Mouse (Mus musculus) small intestine, adult 10 weeks (tissue): ENCODE data around the gene Lmbr1l. TPM values are rescaled to one million over a fixed set of nuclear protein-coding genes. Genes with fewer than 3 reads are reported as not detected.

Source experiments
- polyA plus RNA-seq: library from polyadenylated mRNA; stranded (reverse); fragments of 350-450 nt; fragmentation: Illumina TruSeq; extraction: RNeasy Lipid Tissue Mini Kit (QIAGEN cat#74804); gene quantifications from one replicate; pipeline ENCODE4 v1.2.3, GENCODE M21; 2014; ENCODE audit warnings: low replicate concordance

The Lmbr1l gene
- 4.2 TPM for polyA plus RNA-seq

DNA sequence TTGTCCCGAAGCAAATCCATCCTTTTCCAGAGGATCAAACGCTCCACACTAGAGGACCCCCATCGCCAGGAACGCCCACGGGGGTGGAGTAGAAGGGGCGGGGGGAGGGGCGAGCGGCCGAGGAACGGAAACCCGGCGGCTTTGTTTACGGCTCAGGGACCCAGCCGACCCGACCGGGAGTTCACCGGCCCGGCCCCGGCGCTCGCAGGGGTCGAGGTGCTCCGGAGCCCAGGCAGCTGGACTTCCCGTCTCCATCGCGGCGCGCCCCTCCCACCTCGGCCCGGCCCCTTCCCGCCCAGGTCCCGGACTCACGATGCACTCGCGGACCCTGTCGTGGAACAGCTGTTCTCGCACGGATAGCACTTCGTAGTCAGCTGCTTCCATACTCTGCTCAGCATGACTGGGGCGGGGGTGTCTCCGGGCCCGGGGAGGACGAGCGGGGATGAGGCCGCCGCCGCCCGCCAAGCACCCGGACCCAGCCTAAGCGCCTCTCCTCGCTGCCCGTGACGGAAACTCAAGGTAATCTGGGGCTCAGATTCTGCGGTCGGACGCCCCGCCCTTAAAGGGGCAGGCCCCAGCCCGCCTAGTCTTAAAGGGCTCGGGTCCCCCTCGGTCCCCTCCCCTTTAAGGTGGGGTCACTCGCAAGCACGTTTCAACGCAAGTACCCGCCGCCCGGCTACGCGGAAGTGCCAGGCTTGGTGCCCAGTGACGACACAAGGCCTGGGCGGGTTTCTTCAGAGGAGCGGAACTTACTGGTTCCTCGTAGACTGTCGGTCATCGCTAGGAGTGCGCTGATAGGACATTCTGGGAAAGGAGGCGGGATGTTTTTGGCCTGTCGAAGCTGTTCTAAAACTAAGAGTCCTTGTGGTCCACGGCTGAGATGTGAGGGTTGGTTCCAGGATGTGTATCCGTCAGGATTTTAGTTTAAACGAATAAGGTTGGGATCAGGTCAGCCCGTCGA lies at the start of gene Lmbr1l:
TSS of gene Lmbr1l (minus strand) at position 694 of the 961 bp plus-strand sequence.

DNA sequence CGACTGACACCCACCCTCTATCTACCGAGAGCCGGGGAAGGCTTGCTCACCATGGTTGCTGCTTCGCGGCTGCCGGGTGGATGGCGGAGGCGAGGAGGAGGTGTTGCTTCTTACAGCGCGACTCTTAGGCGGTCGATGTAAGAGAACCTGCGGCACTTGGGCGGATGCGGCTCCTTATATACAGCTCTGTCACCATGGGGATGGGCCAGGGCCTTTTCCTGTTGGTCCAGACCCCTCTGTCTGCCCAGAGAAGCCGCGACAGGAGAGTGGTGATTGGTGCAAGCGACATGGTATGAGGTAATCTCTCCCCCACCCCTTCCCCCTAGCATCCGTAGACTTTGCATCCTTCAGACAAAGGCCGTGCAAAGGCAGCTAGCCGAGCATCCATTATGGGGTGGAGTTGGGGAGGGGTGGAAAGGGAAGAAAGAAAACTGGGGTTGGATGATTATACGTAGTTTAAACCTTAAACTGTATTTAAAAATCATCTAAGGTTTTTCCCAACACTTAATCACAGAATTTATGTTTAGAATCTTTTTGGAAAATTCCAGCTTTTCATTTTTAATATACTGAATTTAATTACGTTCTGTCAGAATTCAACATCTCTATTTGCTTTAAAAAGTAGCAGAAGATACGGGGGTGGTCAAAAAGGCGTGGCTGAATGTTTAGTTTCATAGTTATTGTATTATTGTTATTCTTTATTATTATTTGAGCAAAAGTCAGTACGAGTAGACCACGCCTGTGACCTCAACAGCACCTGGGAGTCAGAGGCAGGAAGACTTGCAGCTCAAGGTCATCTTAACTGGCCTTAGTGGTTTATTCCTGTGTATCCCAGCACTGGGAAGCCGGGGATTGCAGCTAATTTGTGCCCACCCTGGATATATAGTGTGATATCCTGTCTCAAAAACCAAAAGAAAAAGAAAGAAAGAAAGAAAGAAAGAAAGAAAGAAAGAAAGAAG lies 35.6 kb upstream of the Lmbr1l start, which contains the start of the genes Gm49450 and Tuba1a:
TSS of gene Gm49450 (minus strand) at position 151 of the 956 bp plus-strand sequence.
TSS of gene Tuba1a (minus strand) at position 303 of the 956 bp plus-strand sequence.

DNA sequence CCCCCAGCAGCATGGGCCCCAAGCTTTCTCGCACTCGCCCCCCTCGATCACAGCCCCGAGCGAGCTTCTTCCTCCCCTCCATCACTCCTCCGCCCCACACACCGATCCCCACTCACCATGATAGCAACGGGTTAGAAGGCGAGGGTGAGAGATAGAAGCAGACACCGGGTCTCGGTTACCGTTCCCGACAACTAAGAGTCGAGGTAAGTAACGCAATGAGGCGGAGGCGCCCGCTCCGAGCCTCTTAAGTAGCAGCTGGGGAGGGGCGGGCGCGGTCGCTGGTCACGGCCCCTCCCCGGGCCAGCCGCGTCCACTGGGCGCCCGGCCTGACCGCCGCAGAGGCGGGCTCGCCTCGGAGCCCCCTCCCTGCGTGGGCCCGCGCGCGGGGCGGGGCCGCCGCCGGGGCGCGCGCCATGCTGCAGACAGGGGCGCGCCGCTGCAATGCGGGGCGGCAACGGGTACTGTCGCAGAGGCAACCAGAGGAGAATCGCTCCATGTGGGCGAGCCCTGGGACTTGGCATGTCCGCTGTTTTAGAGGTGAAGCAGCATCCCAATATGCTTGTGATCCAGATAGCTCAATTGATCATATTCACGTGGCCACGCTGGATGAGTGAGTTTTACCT lies 16.3 kb upstream of the Lmbr1l start, which contains the start of gene Tuba1b:
TSS of gene Tuba1b (minus strand) at position 349 of the 623 bp plus-strand sequence.

DNA sequence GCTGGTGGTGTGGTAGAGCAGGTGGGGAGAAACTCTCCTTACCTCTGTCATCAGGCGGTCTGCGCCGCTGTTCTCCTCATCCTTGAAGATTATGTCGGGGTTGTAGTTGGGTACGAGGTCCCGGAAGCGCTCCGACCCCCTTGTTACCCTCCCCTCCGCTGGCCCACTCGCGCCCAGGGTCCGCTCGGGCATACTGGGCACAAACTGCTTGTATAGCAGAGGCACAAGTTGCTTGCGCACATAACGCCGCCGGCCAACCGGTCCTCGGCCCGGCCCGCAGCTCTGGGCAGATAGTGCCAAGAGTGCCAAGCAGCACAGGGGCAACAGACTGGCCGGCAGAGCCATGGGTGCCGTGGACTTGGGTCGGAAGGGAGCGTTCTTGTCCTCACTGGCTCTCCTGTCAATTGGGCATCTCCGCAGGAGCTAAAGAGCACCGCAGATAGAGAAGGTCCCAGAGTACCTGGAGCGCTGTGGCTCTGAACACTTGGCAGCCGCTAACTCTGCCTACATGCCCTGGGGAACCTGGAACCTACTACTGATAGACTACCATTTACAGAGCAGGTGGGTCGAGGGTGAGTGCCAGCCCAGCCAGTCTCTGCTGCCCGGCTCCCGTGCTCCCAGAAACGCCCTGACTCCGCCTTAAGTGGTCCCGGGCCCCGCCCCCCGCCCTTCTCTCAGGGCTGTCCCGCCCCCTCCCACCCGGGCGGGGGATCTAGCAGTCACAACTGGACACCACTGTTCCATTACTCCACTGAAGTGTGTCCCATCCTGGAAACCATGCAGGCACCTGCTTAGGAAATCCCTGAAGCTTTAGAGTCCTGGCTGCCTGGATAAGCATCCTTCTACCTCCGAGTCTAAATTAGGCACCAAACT lies 19.9 kb downstream of the Lmbr1l start, which contains the start of gene Dhh:
TSS of gene Dhh (minus strand) at position 613 of the 873 bp plus-strand sequence.

DNA sequence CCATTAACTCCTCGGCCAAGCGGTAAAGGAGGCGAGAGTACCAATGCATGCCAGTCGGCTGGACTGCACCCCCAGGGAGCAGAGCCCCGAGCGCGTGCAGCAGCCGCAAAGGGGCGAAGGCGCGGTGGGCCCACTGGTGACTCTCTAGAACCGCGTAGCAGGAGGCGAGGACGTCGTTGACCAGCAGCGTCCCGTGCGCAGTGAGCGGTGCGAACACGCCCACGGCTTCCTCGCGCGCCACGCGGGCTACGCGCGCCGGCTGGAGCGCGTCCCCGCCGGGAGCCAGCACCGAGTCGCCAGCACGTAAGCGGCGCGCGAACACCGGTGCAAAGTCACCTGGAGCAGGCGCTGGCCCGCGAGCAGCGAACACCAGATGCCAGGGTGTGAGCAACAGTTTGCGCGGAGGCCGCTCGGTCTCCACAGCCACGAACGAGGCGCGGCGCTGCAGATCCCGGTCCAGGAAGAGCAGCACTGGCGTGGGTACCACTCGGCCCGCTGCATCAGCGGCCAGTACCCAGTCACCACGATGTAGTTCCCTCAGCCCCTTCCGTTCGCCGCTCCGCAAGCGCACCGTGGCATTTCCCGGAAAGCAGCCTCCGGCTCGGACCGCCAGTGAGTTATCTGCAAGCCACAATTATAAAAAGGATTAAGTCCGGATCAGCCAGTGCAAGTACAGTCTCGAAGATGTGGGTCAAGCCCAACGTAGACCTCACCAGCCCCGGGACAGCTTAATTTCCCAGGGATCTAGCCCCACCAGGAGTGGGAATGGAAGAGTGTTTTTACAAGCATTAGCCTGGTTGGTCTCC lies 23.9 kb downstream of the Lmbr1l start, which contains the start of gene Rhebl1:
TSS of gene Rhebl1 (minus strand) at position 601 of the 806 bp plus-strand sequence.

DNA sequence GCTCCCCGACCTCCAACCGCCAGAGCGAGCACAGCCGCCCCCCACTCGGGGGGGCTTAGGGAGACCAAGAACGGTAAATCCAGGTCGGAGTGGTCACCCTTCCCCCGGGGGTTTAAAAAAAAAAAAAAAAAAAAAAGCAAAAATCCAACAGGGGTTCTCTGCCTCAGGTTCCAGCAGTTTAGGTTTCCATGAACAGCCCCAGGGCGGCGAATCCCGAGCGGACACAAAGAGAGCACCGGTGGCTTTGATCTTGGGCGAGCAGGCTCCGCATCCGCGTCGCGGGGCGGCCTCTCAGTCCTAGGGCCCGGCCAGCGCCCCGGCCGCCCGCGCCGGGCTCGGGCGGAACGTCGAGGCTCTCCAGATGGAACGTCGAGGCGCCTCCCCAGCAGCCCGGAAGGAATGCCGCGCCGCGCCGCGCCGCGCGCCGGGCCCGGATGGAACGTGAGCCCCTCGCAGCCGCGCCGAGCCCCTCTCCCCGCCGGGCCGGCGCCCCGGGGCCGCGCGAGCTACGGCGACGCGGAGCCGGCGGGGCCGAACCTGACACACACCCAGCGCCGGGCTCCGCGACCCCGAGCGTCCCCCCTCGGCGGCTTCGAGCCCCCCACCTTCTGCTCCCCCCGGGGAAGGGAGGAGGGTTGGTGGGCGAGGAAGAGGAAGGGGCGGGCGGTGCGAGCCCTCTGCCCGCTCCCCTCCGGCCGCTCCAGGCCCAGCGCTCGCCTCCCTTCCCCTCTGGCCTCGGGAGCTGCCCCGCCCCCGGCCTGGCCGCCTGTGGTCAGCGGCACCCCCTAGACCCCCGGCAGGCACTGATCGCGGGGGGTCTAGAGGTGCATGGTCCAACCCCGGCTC lies 46.7 kb downstream of the Lmbr1l start, which contains the start of gene Kmt2d:
TSS of gene Kmt2d (minus strand) at position 135 of the 846 bp plus-strand sequence.

Other genes starting within 250 kb of the Lmbr1l start
- not detected for gene Rnd1, start 240.8 kb downstream of the Lmbr1l start, polyA plus RNA-seq
- gene Ccdc65, start 210.0 kb downstream of the Lmbr1l start, polyA plus RNA-seq = not detected
- not detected for gene Fkbp11, start 190.0 kb downstream of the Lmbr1l start, polyA plus RNA-seq
- gene Arf3, start 155.0 kb downstream of the Lmbr1l start, polyA plus RNA-seq = 17.6 TPM
- not detected for gene Wnt10b, start 140.1 kb downstream of the Lmbr1l start, polyA plus RNA-seq
- gene Wnt1, start 128.4 kb downstream of the Lmbr1l start, polyA plus RNA-seq = not detected
- not detected for gene Ddn, start 108.7 kb downstream of the Lmbr1l start, polyA plus RNA-seq
- 25.9 TPM for gene Prkag1, start 86.7 kb downstream of the Lmbr1l start, polyA plus RNA-seq
- gene Kmt2d, start 47.0 kb downstream of the Lmbr1l start, polyA plus RNA-seq = 1.7 TPM
- 13.2 TPM for gene Rhebl1, start 23.7 kb downstream of the Lmbr1l start, polyA plus RNA-seq
- not detected for gene Dhh, start 19.7 kb downstream of the Lmbr1l start, polyA plus RNA-seq
- gene Tuba1b, start 16.3 kb upstream of the Lmbr1l start, polyA plus RNA-seq = 12.4 TPM
- gene Gm49450, start 35.3 kb upstream of the Lmbr1l start, polyA plus RNA-seq = not detected
- 18.2 TPM for gene Tuba1a, start 35.5 kb upstream of the Lmbr1l start, polyA plus RNA-seq
- gene Tuba1c, start 111.7 kb upstream of the Lmbr1l start, polyA plus RNA-seq = 10.2 TPM
- gene Prph, start 136.9 kb upstream of the Lmbr1l start, polyA plus RNA-seq = 0.45 TPM
- gene Troap, start 156.3 kb upstream of the Lmbr1l start, polyA plus RNA-seq = 0.71 TPM
- not detected for gene C1ql4, start 169.6 kb upstream of the Lmbr1l start, polyA plus RNA-seq
- gene Dnajc22, start 174.9 kb upstream of the Lmbr1l start, polyA plus RNA-seq = 11.9 TPM
- gene Spats2, start 207.7 kb upstream of the Lmbr1l start, polyA plus RNA-seq = 11.5 TPM